Mouse (Mus musculus): ENCODE results near the gene Kcnh1. TPM values are rescaled to one million over a fixed set of nuclear protein-coding genes. Genes with fewer than 3 reads are reported as not detected.
A peak's percentile ranks its signal among the peaks of the same experiment; 100 is the strongest.

The Kcnh1 gene
- total RNA-seq, 2 experiments from 2014 or later: not detected

GRCm38 (mm10) chr1:192487571-192487970, 297.0 kb downstream of the Kcnh1 start:
- ATAC-seq (replicated peaks; ENCODE audit: low FRiP score, low TSS enrichment, poor library complexity, severe bottlenecking): no peak

DNA sequence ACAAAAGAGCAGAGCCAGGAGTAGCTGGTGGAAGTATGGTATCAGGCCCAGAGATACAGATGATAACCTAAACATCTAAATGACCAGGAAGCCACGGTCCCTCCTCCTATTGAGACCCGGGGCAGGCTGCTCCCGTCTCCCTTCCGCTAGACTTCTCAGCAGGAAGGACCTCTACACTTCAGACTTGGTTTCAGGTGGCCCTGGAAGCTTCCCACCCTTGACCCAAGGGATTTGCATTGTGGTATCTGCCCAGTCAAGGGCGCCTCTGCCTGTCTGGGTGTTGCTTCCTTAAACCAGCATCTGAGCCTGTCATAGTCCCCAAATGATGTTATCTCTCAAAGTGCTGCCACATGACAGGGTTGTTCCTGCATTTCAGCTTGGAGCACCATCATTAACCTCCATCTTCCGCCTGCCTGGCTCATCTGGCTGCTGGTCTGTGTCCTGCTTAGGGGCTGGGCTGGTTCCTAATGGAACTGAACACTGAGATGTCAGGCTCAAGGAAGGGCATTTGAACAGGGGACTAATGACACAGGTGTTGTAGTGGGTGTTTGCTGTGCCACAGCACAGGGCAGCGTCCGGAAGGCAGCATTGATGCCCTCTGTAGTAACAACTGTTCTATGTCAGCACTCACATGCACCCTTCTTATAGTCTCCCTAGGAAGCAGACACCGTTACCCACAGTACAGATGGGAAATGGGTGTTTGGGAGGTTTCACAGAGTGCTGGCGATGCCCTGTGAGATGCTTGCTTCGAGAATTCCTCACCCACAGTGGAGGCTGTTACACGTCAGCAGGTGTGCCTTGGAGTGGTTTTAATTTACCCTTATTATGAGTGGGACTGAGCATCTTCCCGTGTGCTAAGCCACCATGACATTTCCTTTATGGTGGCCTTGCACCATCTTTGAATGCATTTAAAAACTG, 299.6 kb downstream of the Kcnh1 start:
- ATAC-seq (replicated peaks; ENCODE audit: low FRiP score, low TSS enrichment, poor library complexity, severe bottlenecking): no peak

DNA sequence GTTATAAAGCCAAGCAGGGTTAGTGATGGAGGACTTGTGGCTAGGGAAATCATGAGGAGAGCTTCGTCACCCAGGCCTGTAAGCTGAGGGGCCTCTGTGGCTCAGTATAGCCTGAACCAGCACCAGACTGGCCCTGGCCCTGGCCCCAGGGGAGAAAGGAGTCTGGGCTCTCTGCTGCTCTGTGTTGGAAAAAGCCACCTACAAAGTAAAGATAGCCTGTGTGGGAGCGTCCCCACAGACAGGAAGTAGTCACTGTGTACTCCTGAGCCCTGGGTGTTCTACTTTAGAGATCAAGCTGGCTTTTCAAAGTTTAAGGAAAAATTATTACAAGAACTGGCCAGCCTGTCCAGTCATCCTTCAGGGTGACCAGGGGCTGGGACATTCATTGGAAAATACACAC, 306.9 kb downstream of the Kcnh1 start:
- ATAC-seq (replicated peaks; ENCODE audit: low FRiP score, low TSS enrichment, poor library complexity, severe bottlenecking): no peak

- ATAC-seq (replicated peaks; ENCODE audit: low FRiP score, low TSS enrichment, poor library complexity, severe bottlenecking): peak; percentile 85
Observed at GRCm38 (mm10) chr1:192502016-192502415, 311.4 kb downstream of the Kcnh1 start.

- peak; percentile 62 for ATAC-seq (replicated peaks; ENCODE audit: low FRiP score, low TSS enrichment, poor library complexity, severe bottlenecking)
Observed at GRCm38 (mm10) chr1:192502835-192503234, 312.3 kb downstream of the Kcnh1 start.

GRCm38 (mm10) chr1:192503651-192504050, 313.1 kb downstream of the Kcnh1 start:
- ATAC-seq (replicated peaks; ENCODE audit: low FRiP score, low TSS enrichment, poor library complexity, severe bottlenecking): no peak

- ATAC-seq (replicated peaks; ENCODE audit: low FRiP score, low TSS enrichment, poor library complexity, severe bottlenecking): no peak
Observed at GRCm38 (mm10) chr1:192512821-192513220, 322.2 kb downstream of the Kcnh1 start.

DNA sequence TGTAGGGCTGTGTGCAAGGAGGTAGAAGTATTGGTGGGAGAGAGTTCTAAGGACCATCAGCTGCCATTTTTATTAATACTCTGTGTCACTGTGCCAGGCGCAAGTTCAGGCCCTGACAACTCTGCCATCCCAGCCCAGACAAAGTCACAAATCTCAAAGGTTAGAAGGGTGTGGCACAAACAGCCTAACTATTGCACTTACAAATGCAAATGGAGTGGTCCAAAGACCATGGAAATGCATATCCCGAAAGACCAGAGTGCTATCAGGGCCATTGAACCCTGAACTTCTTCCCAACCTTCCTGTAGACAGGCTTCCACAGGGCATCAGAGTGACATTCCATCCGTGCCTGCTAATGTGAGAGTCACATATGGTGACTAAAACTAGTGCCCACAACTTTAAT, 324.8 kb downstream of the Kcnh1 start:
- no peak for ATAC-seq (replicated peaks; ENCODE audit: low FRiP score, low TSS enrichment, poor library complexity, severe bottlenecking)

GRCm38 (mm10) chr1:192519713-192520112, 329.1 kb downstream of the Kcnh1 start:
- ATAC-seq (replicated peaks; ENCODE audit: low FRiP score, low TSS enrichment, poor library complexity, severe bottlenecking): no peak

GRCm38 (mm10) chr1:192520836-192521435, 330.4 kb downstream of the Kcnh1 start:
- ATAC-seq (replicated peaks; ENCODE audit: low FRiP score, low TSS enrichment, poor library complexity, severe bottlenecking): no peak

DNA sequence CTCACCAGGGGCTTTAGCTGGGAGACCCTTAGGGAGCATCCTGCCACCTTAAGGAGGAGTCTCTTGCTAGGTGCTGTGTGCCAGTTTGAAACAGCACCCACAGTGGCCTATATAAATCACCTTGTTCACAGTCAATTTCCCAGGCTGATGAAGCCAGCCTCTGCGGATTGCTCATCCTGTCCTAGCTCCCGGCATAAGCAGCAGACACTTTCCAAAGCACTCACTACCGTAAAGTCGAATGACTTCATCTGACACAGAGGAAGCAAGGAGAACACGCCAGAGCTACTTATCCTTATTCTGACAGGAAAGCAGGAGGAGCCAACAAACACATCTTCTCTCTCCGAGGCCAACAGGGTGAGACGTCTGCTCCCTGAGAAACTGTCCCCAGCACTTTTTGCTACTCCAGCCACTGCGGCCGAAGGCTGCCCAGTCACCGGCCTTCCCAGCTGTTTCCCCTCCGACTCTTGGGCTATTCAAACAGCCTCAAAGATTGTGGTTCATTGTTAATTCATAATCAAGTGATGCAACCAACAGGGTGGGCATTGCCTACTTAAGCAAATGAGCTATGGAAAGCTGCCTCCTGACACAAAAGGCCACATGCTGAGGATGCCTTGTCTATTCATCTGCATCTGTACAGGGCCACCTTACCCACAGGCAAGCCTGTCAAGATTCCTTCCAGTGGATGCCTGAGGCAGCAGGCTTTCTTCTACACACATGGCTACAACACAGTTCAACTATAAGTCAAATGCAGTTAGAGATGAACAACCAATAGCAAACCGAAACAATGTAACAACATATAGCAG, 332.0 kb downstream of the Kcnh1 start:
- no peak for ATAC-seq (replicated peaks; ENCODE audit: low FRiP score, low TSS enrichment, poor library complexity, severe bottlenecking)

DNA sequence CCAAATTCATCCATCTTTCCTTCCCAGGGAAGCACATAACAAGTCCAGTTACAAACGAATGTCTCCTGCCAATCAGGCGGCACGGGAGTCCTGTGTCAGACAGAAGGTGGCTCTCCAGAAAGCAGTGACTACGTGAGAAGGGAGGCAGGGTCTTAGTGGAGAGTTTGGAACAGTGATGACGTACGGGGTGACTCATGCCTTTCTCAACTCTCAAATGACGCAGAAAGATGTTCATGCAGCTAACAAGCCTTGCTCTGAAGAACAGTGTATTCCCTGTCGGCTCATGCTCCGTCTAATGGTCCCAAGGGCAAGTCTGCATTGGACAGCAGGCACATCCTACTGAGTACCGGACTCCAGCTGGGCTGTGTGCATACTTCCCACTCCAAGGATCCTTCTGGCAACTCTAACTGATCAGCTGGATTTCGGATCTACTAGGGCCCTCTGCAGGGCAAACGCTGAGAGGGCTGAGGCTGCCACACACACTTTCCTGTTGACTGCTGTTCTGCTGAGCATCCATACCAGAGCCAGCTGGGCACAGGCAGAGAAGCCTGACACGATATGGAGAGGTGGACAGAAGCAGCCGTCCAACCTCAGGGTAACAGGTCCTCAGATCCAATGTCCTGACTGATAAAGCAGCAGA, 335.3 kb downstream of the Kcnh1 start:
- no peak for ATAC-seq (replicated peaks; ENCODE audit: low FRiP score, low TSS enrichment, poor library complexity, severe bottlenecking)

GRCm38 (mm10) chr1:192531490-192532146, 341.0 kb downstream of the Kcnh1 start:
- ATAC-seq (replicated peaks; ENCODE audit: low FRiP score, low TSS enrichment, poor library complexity, severe bottlenecking): peak; percentile 48

DNA sequence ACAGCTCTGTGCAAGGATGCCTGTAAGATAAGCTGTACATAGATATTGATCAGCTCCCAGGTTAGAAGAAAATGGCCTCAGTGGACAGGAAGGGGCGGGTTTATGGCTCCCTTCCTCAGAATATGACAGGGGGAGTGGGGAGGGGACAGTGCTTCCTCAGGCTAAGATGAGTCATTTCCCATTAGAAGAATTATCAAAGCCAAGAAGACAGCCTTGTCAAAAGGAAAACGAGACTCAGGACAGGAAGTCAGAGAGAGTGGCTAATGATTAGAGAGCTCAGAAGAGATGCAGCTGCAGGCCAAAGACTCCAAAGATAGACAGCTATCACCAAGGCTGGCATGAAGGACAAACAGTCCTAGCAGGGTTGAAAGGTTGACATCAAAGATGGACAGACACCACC, 341.6 kb downstream of the Kcnh1 start:
- ATAC-seq (replicated peaks; ENCODE audit: low FRiP score, low TSS enrichment, poor library complexity, severe bottlenecking): peak; percentile 52

- no peak for ATAC-seq (replicated peaks; ENCODE audit: low FRiP score, low TSS enrichment, poor library complexity, severe bottlenecking)
Observed at GRCm38 (mm10) chr1:192533016-192533415, 342.4 kb downstream of the Kcnh1 start.

DNA sequence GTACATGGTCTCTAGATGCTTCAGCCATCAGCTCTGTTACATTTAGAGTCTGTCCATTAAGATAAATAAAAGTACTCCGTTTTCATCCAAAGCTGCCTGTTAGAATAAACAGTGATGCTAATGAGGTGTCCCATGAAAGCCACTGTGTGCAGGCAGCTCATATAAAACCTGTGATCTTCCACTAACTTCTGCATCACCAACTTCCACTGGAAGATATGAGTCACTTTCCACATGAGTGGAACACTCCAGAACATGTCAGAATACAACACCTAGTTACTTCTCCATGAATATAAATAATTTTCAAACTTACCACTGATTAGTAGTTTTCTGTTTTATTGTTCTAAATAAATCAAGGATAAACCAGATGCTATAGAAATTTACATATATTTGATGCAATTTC, 345.9 kb downstream of the Kcnh1 start:
- no peak for ATAC-seq (replicated peaks; ENCODE audit: low FRiP score, low TSS enrichment, poor library complexity, severe bottlenecking)

- no peak for ATAC-seq (replicated peaks; ENCODE audit: low FRiP score, low TSS enrichment, poor library complexity, severe bottlenecking)
Observed at GRCm38 (mm10) chr1:192537169-192537568, 346.6 kb downstream of the Kcnh1 start.

DNA sequence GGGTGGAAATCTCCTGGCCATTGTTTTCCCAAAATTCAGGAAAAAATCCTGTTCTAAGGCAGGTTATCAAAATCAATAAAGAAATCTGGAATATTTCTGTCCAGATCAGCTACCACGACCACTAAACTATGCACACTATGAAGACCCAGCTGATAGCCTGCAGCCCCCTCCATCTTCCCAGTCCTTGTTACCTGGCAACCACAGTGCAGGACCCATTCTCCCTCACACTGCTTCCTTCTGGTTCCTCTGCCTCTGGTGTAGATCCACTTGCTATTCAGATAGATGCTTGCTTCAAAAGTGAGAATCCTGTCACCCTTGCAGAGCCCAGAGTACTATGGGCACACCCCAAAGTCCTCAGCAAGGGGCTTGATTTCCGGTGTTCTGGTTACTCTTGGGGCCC, 351.5 kb downstream of the Kcnh1 start:
- ATAC-seq (replicated peaks; ENCODE audit: low FRiP score, low TSS enrichment, poor library complexity, severe bottlenecking): no peak

DNA sequence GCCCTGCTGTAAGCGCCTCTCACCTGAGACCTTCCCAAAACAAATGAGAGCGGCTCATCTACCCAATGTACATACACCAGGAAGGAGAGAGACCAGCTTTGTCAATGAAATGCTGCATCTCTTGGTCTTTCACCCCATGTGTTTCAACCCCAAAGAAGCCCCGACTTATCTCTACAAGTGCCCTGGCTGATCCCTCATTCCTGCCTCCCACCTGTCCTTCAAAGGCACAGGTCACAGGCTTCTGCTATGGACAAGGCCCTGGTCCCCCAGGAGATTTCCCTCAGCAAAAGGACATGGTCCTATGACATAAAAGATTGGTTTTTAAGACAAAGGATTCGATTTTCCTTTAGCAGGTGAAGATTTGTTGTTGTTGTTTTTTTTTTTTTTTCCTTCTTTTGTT, 353.1 kb downstream of the Kcnh1 start:
- ATAC-seq (replicated peaks; ENCODE audit: low FRiP score, low TSS enrichment, poor library complexity, severe bottlenecking): no peak
